Mouse (Mus musculus): ENCODE results near the gene Ptbp2.

DNA sequence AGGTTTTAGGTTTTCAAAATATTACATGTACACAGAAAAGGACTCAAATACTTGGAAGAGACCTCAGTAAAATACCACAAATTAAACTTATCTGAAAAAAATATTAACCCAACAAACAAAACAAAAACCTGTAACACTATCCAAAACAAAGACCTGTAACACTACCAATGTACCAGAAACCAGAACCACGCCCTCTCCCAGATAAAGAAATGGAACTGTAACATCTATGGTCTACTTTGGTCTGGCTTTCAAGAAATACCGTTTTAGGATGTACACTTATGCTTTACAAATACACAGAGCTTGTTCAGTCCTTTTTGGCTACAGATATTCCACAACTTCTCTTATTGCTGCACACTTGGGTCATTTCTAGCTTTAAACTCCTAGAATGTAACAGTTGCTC lies 35.1 kb downstream of the Ptbp2 start:
- TF ChIP-seq GATA1 (IDR thresholded peaks at IDR 0.05; ENCODE audit: low read length) (no peak), TAL1 (IDR thresholded peaks at IDR 0.05; ENCODE audit: low read length) (no peak)
